Mouse (Mus musculus): ENCODE measurements at regions not wholly inside any gene's neighbourhood (a gene's known extent, or its start where the extent isn't known, plus 50 kb on each side); places are given as distances from the start of the nearest gene placed in this dataset.

- WGBS = 50% methylated on average over 1 of the region's 1 CpGs
- H3K4me2 ChIP-seq (replicated peaks; ENCODE audit: low read depth, low read length, severe bottlenecking) = no peak overlapping the region
- no peak overlapping the region for H3K4me3 ChIP-seq (replicated peaks; ENCODE audit: low read length)
- no peaks in the 10 kb centered on the region for H3K36me3 ChIP-seq (ENCODE audit: control insufficient read depth, insufficient read depth, low read length)
- DNase-seq (ENCODE audit: low spot score) (no peak), ATAC-seq (ENCODE audit: low FRiP score, low read depth) (no peak)
- no peak overlapping the region for H3K9ac ChIP-seq (ENCODE audit: low read depth, low read length, severe bottlenecking)
- TF ChIP-seq POLR2A (IDR thresholded peaks at IDR 0.05; ENCODE audit: borderline replicate concordance, extremely low read depth, insufficient read depth, insufficient read length) = no peak
- H3K9me3 ChIP-seq (ENCODE audit: control insufficient read depth, low read length) = no peaks in the 10 kb centered on the region
- H3K4me1 ChIP-seq (ENCODE audit: control insufficient read depth, insufficient read depth, low read length) = no peaks in the 10 kb centered on the region
- no peak overlapping the region for H3K27ac ChIP-seq (replicated peaks; ENCODE audit: low read depth, low read length)
- H3K27me3 ChIP-seq (ENCODE audit: control insufficient read depth, insufficient read depth, low read length) = no peaks in the 10 kb centered on the region
Observed at GRCm38 (mm10) chr9:98091105-98091504, 58.1 kb upstream of the Clstn2 start.

- TF ChIP-seq POLR2A (IDR thresholded peaks at IDR 0.05; ENCODE audit: borderline replicate concordance, extremely low read depth, insufficient read depth, insufficient read length) = no peak
- Histone ChIP-seq H3K27ac (replicated peaks; ENCODE audit: low read depth, low read length) (no peak overlapping the region), H3K4me3 (replicated peaks; ENCODE audit: low read length) (no peak overlapping the region), H3K4me1 (ENCODE audit: control insufficient read depth, insufficient read depth, low read length) (no peaks in the 10 kb centered on the region), H3K9ac (ENCODE audit: low read depth, low read length, severe bottlenecking) (no peak overlapping the region), H3K27me3 (ENCODE audit: control insufficient read depth, insufficient read depth, low read length) (no peaks in the 10 kb centered on the region), H3K9me3 (ENCODE audit: control insufficient read depth, low read length) (no peaks in the 10 kb centered on the region), H3K36me3 (ENCODE audit: control insufficient read depth, insufficient read depth, low read length) (no peaks in the 10 kb centered on the region), H3K4me2 (replicated peaks; ENCODE audit: low read depth, low read length, severe bottlenecking) (no peak overlapping the region)
- DNase-seq (ENCODE audit: low spot score) = no peak
- 69% methylated on average over 10 of the region's 10 CpGs for WGBS
- no peak for ATAC-seq (ENCODE audit: low FRiP score, low read depth)
Observed at GRCm38 (mm10) chr9:98095064-98095790, 62.2 kb upstream of the Clstn2 start.

GRCm38 (mm10) chr9:98123390-98123789 is 90.4 kb upstream of the Clstn2 start:
- ATAC-seq (ENCODE audit: low FRiP score, low read depth) = peak; percentile 50
- no peak overlapping the region for H3K4me3 ChIP-seq (replicated peaks; ENCODE audit: low read length)
- no peaks in the 10 kb centered on the region for H3K36me3 ChIP-seq (ENCODE audit: control insufficient read depth, insufficient read depth, low read length)
- no peak for TF ChIP-seq POLR2A (IDR thresholded peaks at IDR 0.05; ENCODE audit: borderline replicate concordance, extremely low read depth, insufficient read depth, insufficient read length)
- H3K27me3 ChIP-seq (ENCODE audit: control insufficient read depth, insufficient read depth, low read length) = no peaks in the 10 kb centered on the region
- H3K27ac ChIP-seq (replicated peaks; ENCODE audit: low read depth, low read length) = no peak overlapping the region
- 67% methylated on average over 6 of the region's 6 CpGs for WGBS
- H3K4me1 ChIP-seq (ENCODE audit: control insufficient read depth, insufficient read depth, low read length) = no peaks in the 10 kb centered on the region
- no peaks in the 10 kb centered on the region for H3K9me3 ChIP-seq (ENCODE audit: control insufficient read depth, low read length)
- no peak overlapping the region for H3K4me2 ChIP-seq (replicated peaks; ENCODE audit: low read depth, low read length, severe bottlenecking)
- no peak overlapping the region for H3K9ac ChIP-seq (ENCODE audit: low read depth, low read length, severe bottlenecking)
- DNase-seq (ENCODE audit: low spot score) = no peak

- Histone ChIP-seq H3K36me3 (ENCODE audit: control insufficient read depth, insufficient read depth, low read length) (no peaks in the 10 kb centered on the region), H3K27me3 (ENCODE audit: control insufficient read depth, insufficient read depth, low read length) (no peaks in the 10 kb centered on the region), H3K4me1 (ENCODE audit: control insufficient read depth, insufficient read depth, low read length) (no peaks in the 10 kb centered on the region), H3K4me2 (replicated peaks; ENCODE audit: low read depth, low read length, severe bottlenecking) (no peak overlapping the region), H3K9me3 (ENCODE audit: control insufficient read depth, low read length) (no peaks in the 10 kb centered on the region), H3K27ac (replicated peaks; ENCODE audit: low read depth, low read length) (no peak overlapping the region), H3K4me3 (replicated peaks; ENCODE audit: low read length) (no peak overlapping the region), H3K9ac (ENCODE audit: low read depth, low read length, severe bottlenecking) (no peak overlapping the region)
- TF ChIP-seq POLR2A (IDR thresholded peaks at IDR 0.05; ENCODE audit: borderline replicate concordance, extremely low read depth, insufficient read depth, insufficient read length) = no peak
- WGBS = 85% methylated on average over 4 of the region's 4 CpGs
- ATAC-seq (ENCODE audit: low FRiP score, low read depth) (no peak), DNase-seq (ENCODE audit: low spot score) (no peak)
Observed at GRCm38 (mm10) chr9:98129596-98129995, 96.6 kb upstream of the Clstn2 start.

- H3K4me1 ChIP-seq (ENCODE audit: control insufficient read depth, insufficient read depth, low read length) = no peaks in the 10 kb centered on the region
- no peaks in the 10 kb centered on the region for H3K9me3 ChIP-seq (ENCODE audit: control insufficient read depth, low read length)
- no peak overlapping the region for H3K9ac ChIP-seq (ENCODE audit: low read depth, low read length, severe bottlenecking)
- WGBS = 85% methylated on average over 5 of the region's 5 CpGs
- DNase-seq (ENCODE audit: low spot score) (no peak), ATAC-seq (ENCODE audit: low FRiP score, low read depth) (no peak)
- H3K4me3 ChIP-seq (replicated peaks; ENCODE audit: low read length) = no peak overlapping the region
- no peak overlapping the region for H3K4me2 ChIP-seq (replicated peaks; ENCODE audit: low read depth, low read length, severe bottlenecking)
- H3K36me3 ChIP-seq (ENCODE audit: control insufficient read depth, insufficient read depth, low read length) = no peaks in the 10 kb centered on the region
- H3K27me3 ChIP-seq (ENCODE audit: control insufficient read depth, insufficient read depth, low read length) = no peaks in the 10 kb centered on the region
- no peak for TF ChIP-seq POLR2A (IDR thresholded peaks at IDR 0.05; ENCODE audit: borderline replicate concordance, extremely low read depth, insufficient read depth, insufficient read length)
- no peak overlapping the region for H3K27ac ChIP-seq (replicated peaks; ENCODE audit: low read depth, low read length)
Observed at GRCm38 (mm10) chr9:98130849-98131248, 97.9 kb upstream of the Clstn2 start.

Data from limb, embryonic 14.5 days (tissue).